Mouse (Mus musculus) ES-E14 (cell line): ENCODE results near the gene Kcnd3.

Experiments
- CHD2 ChIP-seq: IDR thresholded peaks from 2 replicates; pipeline ENCODE4 v1.6.1; 2014; ENCODE audit warnings: mild to moderate bottlenecking, low read depth, low read length, inconsistent platforms
- HCFC1 ChIP-seq: IDR thresholded peaks from 2 replicates; pipeline ENCODE4 v1.6.1; 2012; ENCODE audit warnings: low read length, inconsistent platforms, borderline replicate concordance; ENCODE audit not compliant: insufficient read depth
- MAFK ChIP-seq: IDR thresholded peaks from 2 replicates; pipeline ENCODE4 v1.6.1; 2014; ENCODE audit warnings: mild to moderate bottlenecking, low read depth, low read length, inconsistent platforms; ENCODE audit not compliant: insufficient read depth
- ZC3H11A ChIP-seq: IDR thresholded peaks from 2 replicates; pipeline ENCODE4 v1.6.1; 2012; ENCODE audit warnings: low read depth, mild to moderate bottlenecking, inconsistent platforms, low read length, borderline replicate concordance
- ZNF384 ChIP-seq: IDR thresholded peaks from 2 replicates; pipeline ENCODE4 v1.6.1; 2012; ENCODE audit warnings: low read depth, low read length, inconsistent platforms

DNA sequence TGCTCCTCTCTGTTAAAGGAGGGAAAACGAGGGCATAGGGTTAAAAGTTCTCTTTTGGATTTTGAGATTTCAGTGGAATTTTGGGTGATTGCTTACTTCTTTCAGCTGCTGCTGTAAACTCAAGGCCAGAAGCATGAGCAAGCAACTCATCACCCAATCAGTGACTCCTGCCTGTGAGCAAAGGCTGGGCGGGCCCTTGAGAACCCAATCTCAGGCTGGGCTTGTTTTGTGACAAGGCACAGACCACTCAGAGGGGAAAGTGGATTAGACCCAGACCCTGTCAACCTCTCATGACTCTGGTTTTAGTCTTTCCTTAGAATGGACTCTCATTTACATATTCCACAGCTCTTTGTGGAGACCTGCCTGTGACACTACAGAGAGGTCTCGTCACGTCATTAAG, 28.7 kb upstream of the Kcnd3 start:
- TF ChIP-seq ZC3H11A (no peak), MAFK (no peak), HCFC1 (no peak), ZNF384 (no peak), CHD2 (no peak)
